Mouse (Mus musculus): Measurements from ENCODE around the gene Mtap.

GRCm38 (mm10) chr4:89105486-89105885 lies 31.4 kb upstream of the Mtap start:
- TF ChIP-seq POLR2A (IDR thresholded peaks at IDR 0.05; ENCODE audit: insufficient read depth, low read length) (no peak), CTCF (IDR thresholded peaks at IDR 0.05; ENCODE audit: low read depth, low read length) (no peak), EP300 (IDR thresholded peaks at IDR 0.05; ENCODE audit: insufficient read depth, low read depth, low read length) (no peak)
